Mouse (Mus musculus) gonadal fat pad, adult 2 months (tissue): Measurements from ENCODE around the gene Sp2. TPM values are rescaled to one million over a fixed set of nuclear protein-coding genes. Genes with fewer than 3 reads are reported as not detected.

Experiments used
- DNase-seq: peaks from one replicate; pipeline ENCODE4 v3.0.0-alpha.2; 2012; ENCODE audit warnings: low read depth
- polyA plus RNA-seq: library from polyadenylated mRNA; depleted of rRNA; stranded (reverse); fragments of >200 nt; gene quantifications from 2 replicates; pipeline ENCODE4 v1.2.3, GENCODE M21; 2012

The Sp2 gene
- polyA plus RNA-seq, 1 experiment = 11.6 TPM

GRCm38 (mm10) chr11:96995836-96996772, 13.3 kb upstream of the Sp2 start:
- DNase-seq = no peak

- no peak for DNase-seq
Observed at GRCm38 (mm10) chr11:96995031-96995430, 12.3 kb upstream of the Sp2 start.

DNA sequence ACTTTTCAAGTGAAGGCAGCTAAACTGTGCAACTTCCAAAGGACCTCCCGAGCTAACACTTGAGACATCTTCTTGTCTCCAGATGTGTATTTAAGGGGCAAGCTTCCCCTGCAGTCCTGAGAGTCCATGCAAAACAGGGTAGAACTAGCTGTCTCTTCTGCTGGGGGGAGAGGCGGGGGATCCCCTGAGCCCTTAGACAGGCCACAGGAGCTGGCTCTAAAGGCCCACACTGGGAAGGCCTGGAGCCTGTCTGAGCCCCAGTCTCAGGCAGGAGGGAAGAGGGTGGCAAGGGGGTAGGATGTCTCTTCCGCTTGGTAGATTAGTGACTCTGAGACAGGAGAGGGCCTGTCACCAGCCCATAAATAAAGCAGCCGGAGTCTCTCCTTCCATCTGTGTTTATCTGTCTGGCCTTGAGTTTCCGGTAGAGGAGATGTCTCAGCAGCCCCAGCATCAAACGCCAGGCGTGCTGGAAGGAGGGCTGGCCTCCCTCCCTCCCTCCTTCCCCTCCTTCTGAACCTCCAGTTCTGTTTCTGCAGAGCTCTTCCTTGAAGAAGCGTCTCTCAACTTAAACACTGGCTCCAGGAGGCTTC, 10.1 kb upstream of the Sp2 start:
- no peak for DNase-seq

DNA sequence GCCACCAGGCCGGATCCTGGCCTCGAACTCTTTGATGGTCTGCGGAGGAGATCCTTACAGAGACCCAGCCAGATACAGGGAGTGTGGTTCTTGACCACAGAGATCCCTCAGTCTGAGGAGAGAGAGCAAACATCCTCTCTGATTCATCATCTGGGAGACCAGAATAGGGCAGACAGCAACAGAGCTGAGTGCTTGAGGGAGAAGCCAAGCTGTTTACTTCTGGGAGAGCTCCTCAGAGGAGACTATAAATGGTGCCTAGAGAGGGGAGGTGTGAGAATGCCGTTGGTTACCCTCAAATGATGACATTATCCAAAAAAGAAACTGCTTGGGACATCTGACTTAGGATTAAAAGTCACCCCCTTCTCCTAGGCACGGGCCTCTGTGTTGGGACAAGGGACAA, 8.7 kb upstream of the Sp2 start:
- no peak for DNase-seq

DNA sequence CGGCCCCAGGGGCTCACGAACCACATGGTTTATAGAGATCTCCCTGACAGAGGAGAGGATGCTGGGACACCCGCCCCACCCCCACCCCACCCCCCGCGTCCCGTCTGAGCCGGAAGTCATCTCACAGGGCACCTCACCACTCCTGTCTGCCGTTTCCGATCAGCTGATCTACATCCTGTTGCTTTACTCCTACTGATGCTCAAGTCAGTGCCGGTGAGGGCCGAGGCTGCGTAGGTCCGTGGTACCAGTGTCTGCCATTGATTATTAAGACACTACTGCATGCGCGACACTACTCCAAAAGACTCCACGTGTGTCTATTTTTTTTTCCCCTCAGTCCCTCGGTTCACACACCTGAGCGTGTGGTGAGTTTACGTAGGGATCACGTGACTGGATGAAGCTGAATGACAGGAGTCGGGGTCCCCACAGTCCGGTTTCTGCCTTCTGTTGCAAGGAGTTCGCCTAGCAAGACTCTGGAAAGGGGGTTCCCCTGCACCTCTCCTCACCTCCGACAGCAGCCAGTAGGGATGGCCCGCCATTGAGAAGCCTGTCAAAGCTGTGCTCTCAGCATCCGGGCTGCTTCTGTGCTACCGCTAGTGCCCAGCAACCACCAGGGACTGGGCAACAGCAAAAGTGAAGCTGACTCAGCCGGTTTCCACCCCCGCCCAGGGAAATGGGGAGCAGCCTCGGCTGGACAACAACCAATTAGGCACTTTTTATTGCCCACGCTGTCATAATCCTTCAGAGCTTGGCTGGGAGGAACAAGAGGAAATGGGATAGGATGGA, 5.3 kb upstream of the Sp2 start:
- no peak for DNase-seq

- DNase-seq = no peak
Observed at GRCm38 (mm10) chr11:96986463-96986862, 3.7 kb upstream of the Sp2 start.

- DNase-seq = no peak
Observed at GRCm38 (mm10) chr11:96984903-96985302, 2.1 kb upstream of the Sp2 start.

DNA sequence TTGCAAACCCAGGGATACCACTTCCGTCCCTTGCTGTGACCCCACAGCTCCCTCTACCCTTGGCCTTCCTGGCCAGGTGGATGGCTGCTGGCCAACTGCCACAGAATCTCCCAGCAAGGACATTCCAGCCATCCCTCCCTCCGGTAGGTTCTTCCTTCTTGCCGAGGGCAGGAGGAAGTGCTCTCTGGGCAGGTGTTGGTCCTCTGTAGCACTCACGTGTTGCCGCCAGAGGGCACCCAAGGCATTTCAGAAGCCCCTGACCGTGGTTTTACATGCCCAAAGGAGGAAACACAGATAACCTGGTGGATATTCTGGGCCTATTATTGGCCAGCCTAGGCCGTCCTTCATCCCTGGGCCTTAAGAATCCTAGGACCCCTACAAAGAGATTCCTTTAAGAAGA, 404 bp downstream of the Sp2 start:
- no peak for DNase-seq

DNA sequence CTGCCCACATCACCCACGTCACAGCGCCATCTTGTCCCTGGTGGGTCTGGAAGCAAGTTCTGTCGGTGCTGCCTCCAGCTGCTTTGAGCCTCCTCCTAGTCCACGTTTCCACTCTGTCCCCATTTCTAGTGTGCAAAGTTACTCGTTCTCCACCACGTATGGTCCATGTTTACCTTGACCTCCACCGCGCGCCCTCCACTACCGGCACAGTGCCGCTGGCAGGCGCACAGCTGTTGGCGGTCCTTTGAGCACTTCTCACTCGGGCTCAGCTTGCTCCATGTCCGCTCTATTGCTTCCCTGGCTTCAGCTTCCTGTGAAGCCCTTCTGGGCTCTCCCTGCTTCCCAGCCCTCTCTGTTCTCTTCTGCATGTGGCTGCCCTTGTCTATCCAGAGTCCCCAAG, 1.3 kb downstream of the Sp2 start:
- no peak for DNase-seq

DNA sequence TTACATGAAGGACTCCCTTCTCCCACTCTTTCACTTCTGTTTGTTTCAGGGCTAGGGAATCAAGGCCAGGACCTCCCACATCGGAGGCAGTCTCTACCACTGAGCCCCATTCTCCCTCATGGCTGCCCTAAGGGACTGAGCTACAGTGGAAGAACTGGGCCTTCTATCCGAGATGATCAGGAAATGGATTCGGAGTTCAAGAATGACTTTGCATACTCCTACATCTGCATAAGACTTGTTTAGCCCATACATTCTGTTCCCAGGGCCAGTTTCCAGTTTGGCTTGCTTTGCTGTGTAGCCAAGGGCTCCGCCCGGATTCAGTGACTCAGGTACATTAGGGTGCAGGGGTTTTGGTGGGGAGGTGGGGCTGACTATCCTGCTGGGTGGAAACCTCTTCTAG, 2.7 kb downstream of the Sp2 start:
- no peak for DNase-seq

DNA sequence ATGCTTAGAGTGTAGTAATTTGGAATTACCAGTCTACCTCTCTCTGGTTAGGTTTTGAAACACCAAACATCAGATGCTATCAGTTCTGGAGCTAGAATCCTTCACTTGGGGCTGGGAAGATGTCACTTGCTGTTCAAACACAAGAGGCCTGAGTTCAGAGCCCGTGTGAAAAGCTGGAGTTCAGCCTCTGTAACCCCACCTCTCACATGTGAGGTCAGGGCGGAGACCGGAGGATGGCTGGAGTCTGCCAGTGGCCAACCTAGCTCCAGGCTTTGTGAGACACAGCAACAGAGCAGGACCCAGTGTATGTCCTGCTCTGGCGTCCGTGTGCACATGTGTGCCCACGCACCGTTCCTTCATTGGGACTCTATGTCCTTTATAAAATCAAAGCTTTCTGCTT, 3.4 kb downstream of the Sp2 start:
- no peak for DNase-seq

- DNase-seq = no peak
Observed at GRCm38 (mm10) chr11:96978401-96979246, 4.1 kb downstream of the Sp2 start.

- peak; percentile 100 for DNase-seq
Observed at GRCm38 (mm10) chr11:96977606-96978400, 5.0 kb downstream of the Sp2 start.

DNA sequence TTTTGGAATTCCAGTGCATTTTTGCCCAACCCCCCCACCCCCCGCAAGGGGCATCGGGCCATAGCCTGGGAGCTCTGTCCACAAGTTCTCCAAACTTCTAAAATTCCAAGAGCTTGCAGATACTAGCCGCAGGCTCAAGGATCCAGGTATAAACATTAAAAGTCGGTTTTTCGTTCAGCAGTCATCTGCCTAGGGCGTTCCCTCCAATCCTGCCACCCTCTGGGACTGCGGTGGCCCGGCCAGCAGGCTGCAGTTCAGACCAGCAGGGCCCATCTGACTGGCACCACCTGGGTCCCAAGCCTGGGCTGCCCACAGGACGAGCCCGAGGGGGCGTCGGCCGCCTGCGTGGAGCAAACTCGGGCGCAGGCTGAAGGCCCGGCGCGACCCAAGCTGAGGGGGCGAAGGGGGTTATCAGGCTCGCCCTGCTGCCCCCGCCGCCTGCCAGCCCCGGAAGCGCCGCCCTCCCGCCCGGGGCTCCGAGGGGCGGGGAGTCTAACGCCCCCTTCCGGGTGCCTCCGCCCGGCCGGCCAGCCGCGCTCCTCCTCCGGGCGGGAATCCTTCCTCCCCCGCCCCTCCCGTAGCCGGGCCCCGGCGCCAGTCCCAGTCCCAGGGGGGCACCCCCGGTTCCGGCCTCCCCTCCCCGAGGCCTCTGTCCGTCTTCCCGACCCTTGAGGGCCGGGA, 5.7 kb downstream of the Sp2 start:
- DNase-seq = no peak

GRCm38 (mm10) chr11:96976379-96976687, 6.4 kb downstream of the Sp2 start:
- DNase-seq = no peak

DNA sequence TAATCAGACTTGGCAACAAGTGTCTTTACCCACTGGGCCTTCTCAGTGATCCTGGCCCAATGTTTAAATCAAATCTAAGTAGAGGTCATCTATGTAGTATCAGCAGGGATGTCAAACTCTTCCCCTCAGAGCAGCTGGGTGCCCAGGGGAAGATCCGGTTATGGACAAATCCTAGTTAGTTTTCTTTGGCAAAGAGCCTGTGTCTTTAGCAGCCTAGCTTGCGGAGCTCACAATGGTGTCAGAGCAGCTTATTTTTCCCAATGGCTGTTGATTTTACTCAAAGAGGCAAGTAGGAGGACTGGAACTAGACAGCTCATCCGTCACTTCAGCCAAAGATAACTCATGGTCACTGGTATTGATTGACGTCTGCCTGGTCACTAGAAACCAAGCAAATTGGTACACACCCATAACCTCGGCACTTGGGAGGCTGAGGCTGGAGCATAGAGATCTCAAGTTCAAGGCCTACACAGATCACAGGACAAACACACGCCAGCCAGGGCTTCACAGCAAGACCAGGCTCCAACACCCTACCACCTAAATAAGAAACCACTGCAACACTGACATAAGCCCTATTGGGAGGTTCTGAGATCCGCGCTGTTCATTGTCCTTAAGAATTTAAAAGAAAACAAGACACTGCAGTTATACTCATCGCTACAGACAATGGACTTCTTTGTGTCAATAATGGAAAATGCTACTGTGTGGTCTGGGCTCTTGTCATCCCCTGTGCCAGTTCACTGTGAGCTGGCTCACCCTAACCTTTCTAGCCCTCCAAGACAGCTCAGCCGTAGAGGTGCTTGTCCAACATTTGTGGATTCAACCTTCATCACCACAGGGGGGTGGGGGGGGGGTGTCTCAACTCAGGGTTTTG, 7.0 kb downstream of the Sp2 start:
- peak; percentile 98 for DNase-seq

GRCm38 (mm10) chr11:96974813-96975212, 7.9 kb downstream of the Sp2 start:
- peak; percentile 84 for DNase-seq

GRCm38 (mm10) chr11:96973426-96973964, 9.3 kb downstream of the Sp2 start:
- no peak for DNase-seq

- DNase-seq = no peak
Observed at GRCm38 (mm10) chr11:96972906-96973305, 9.9 kb downstream of the Sp2 start.
